Mouse (Mus musculus) ovary, adult 2 months (tissue): ENCODE measurements around the gene Gm11060. TPM values are rescaled to one million over a fixed set of nuclear protein-coding genes. Genes with fewer than 3 reads are reported as not detected.

Source experiments
- polyA plus RNA-seq: library from polyadenylated mRNA; depleted of rRNA; stranded (reverse); fragments of >200 nt; gene quantifications from 2 replicates; pipeline ENCODE4 v1.2.3, GENCODE M21; 2012; rRNA removed

The Gm11060 gene
- polyA plus RNA-seq: not detected in 2 replicates

GRCm38 (mm10) chr2:105091718-105092117, at the start of gene Gm11060:
TSS of gene Gm11060 (plus strand) at chr2:105092018.

GRCm38 (mm10) chr2:105126279-105126678, 34.5 kb downstream of the Gm11060 start, which contains the start of gene Wt1:
TSS of gene Wt1 (plus strand) at chr2:105126529.

Other genes with a start within 250 kb of the Gm11060 start
- gene Prrg4, start 242.1 kb upstream of the Gm11060 start, polyA plus RNA-seq: 0.61 and 0.84 TPM in 2 replicates
- gene Ccdc73, start 224.2 kb upstream of the Gm11060 start, polyA plus RNA-seq: 0.78 TPM in 1 of 2 replicates, not detected in the other
- gene Eif3m, start 74.9 kb upstream of the Gm11060 start, polyA plus RNA-seq: 24.3 and 24.6 TPM in 2 replicates
- 227 and 242 TPM in 2 replicates for gene Wt1, start 34.5 kb downstream of the Gm11060 start, polyA plus RNA-seq
- gene Them7, start 132.3 kb downstream of the Gm11060 start, polyA plus RNA-seq: 0.84 and 1.6 TPM in 2 replicates